Mouse (Mus musculus) hindbrain, embryonic 12.5 days (tissue): ENCODE measurements at regions not wholly inside any gene's neighbourhood (a gene's known extent, or its start where the extent isn't known, plus 50 kb on each side); places are given as distances from the start of the nearest gene placed in this dataset.

ENCODE experiments used
- ATAC-seq: fragments of 200-750 bp; cut with Nextera tagmentation; 2 replicates; pipeline ENCODE4 v1.8.0; 2017; ENCODE audit warnings: moderate TSS enrichment; ENCODE audit not compliant: low FRiP score
- H3K27ac ChIP-seq: fragments of 300-500 bp; sonication (generic); 2 replicates; pipeline ENCODE4 v1.5.1; 2016; ENCODE audit warnings: mild to moderate bottlenecking
- H3K27me3 ChIP-seq: fragments of 300-500 bp; sonication (generic); 2 replicates; pipeline ENCODE4 v1.6.1; 2016; ENCODE audit warnings: mild to moderate bottlenecking
- H3K36me3 ChIP-seq: fragments of 300-500 bp; sonication (generic); 2 replicates; pipeline ENCODE4 v1.6.1; 2016; ENCODE audit warnings: mild to moderate bottlenecking
- H3K4me1 ChIP-seq: fragments of 300-500 bp; sonication (generic); 2 replicates; pipeline ENCODE4 v1.6.1; 2016
- H3K4me2 ChIP-seq: fragments of 300-500 bp; sonication (generic); replicated peaks from 2 replicates; pipeline ENCODE4 v1.6.1; 2016; ENCODE audit warnings: mild to moderate bottlenecking
- H3K4me3 ChIP-seq: fragments of 300-500 bp; sonication (generic); 2 replicates; pipeline ENCODE4 v1.5.1; 2016; ENCODE audit warnings: mild to moderate bottlenecking
- H3K9ac ChIP-seq: fragments of 300-500 bp; sonication (generic); 2 replicates; pipeline ENCODE4 v1.6.1; 2016; ENCODE audit warnings: mild to moderate bottlenecking, moderate library complexity
- H3K9me3 ChIP-seq: fragments of 300-500 bp; sonication (generic); replicated peaks from 2 replicates; pipeline ENCODE4 v1.6.1; 2016; ENCODE audit warnings: mild to moderate bottlenecking
- WGBS: fragments of 180-500 bp; shearing (Covaris S2); methylation state at CpG from one replicate; pipeline ENCODE4 v1.1.7; 2016; 5-methylcytosine and 5-hydroxymethylcytosine counted together

GRCm38 (mm10) chr11:10689917-10690316 lies 424.1 kb upstream of the Vwc2 start:
- H3K27me3 ChIP-seq: no peaks in the 10 kb centered on the region
- H3K36me3 ChIP-seq: no peaks in the 10 kb centered on the region
- H3K27ac ChIP-seq: no peak overlapping the region
- 0 out of 2 replicates have a peak, but pooled peaks have one; percentile 40 for ATAC-seq
- no peak overlapping the region for H3K4me2 ChIP-seq
- H3K9ac ChIP-seq: no peak overlapping the region
- H3K4me3 ChIP-seq: no peak overlapping the region
- H3K4me1 ChIP-seq: no peaks in the 10 kb centered on the region
- no peaks in the 10 kb centered on the region for H3K9me3 ChIP-seq
- WGBS: 72% methylated on average over 6 of the region's 6 CpGs

GRCm38 (mm10) chr11:10724991-10725390 lies 389.0 kb upstream of the Vwc2 start:
- H3K4me2 ChIP-seq: no peak overlapping the region
- no peak overlapping the region for H3K4me3 ChIP-seq
- WGBS: 97% methylated on average over 1 of the region's 1 CpGs
- H3K27ac ChIP-seq: no peak overlapping the region
- H3K4me1 ChIP-seq: no peaks in the 10 kb centered on the region
- H3K9me3 ChIP-seq: no peaks in the 10 kb centered on the region
- no peaks in the 10 kb centered on the region for H3K27me3 ChIP-seq
- H3K36me3 ChIP-seq: no peaks in the 10 kb centered on the region
- no peak for ATAC-seq
- no peak overlapping the region for H3K9ac ChIP-seq

GRCm38 (mm10) chr11:10728818-10729549 lies 385.0 kb upstream of the Vwc2 start:
- 90% methylated on average over 8 of the region's 8 CpGs for WGBS
- Histone ChIP-seq H3K4me1 (no peaks in the 10 kb centered on the region), H3K4me2 (no peak overlapping the region), H3K9ac (no peak overlapping the region), H3K36me3 (no peaks in the 10 kb centered on the region), H3K27me3 (no peaks in the 10 kb centered on the region), H3K27ac (no peak overlapping the region), H3K4me3 (no peak overlapping the region), H3K9me3 (no peaks in the 10 kb centered on the region)
- ATAC-seq: peak; percentile 38; the same call in 1 of the 2 replicates
